Mouse (Mus musculus) CD8-positive naive resting alpha-beta T cell, adult 2 months (primary cell): ENCODE measurements around the gene Mpp2.
A peak's percentile ranks its signal among the peaks of the same experiment; 100 is the strongest.

Source experiments
- DNase-seq, 2 experiments: peaks; one replicate each; pipeline ENCODE4 v3.0.0; 2022; ENCODE audit warnings: low read depth in 2 of 2, low spot score in 2 of 2

Gene Mpp2

GRCm38 (mm10) chr11:102073722-102074121 lies 14.6 kb downstream of the Mpp2 start:
- DNase-seq, result no peak

- no peak for DNase-seq
Observed at GRCm38 (mm10) chr11:102072729-102073128, 15.6 kb downstream of the Mpp2 start.

GRCm38 (mm10) chr11:102070426-102070825 lies 17.9 kb downstream of the Mpp2 start:
- DNase-seq, result no peak

GRCm38 (mm10) chr11:102069633-102070032 lies 18.7 kb downstream of the Mpp2 start:
- DNase-seq, result no peak

- no peak for DNase-seq
Observed at GRCm38 (mm10) chr11:102068969-102069368, 19.3 kb downstream of the Mpp2 start.

GRCm38 (mm10) chr11:102063076-102063475 lies 25.2 kb downstream of the Mpp2 start:
- DNase-seq, result no peak

GRCm38 (mm10) chr11:102061941-102062473 lies 26.3 kb downstream of the Mpp2 start:
- no peak for DNase-seq

GRCm38 (mm10) chr11:102061236-102061940 lies 26.9 kb downstream of the Mpp2 start:
- DNase-seq, result peak; percentile 26 to 46

GRCm38 (mm10) chr11:102053847-102054246 lies 34.5 kb downstream of the Mpp2 start:
- DNase-seq, result peak in 1 of 2 experiments; percentile 9

GRCm38 (mm10) chr11:102053183-102053582 lies 35.1 kb downstream of the Mpp2 start:
- DNase-seq, result no peak

GRCm38 (mm10) chr11:102052697-102053096 lies 35.6 kb downstream of the Mpp2 start:
- DNase-seq, result no peak

- no peak for DNase-seq
Observed at GRCm38 (mm10) chr11:102051954-102052353, 36.4 kb downstream of the Mpp2 start.

- no peak for DNase-seq
Observed at GRCm38 (mm10) chr11:102051541-102051940, 36.8 kb downstream of the Mpp2 start.

- DNase-seq, result no peak
Observed at GRCm38 (mm10) chr11:102049875-102050482, 38.3 kb downstream of the Mpp2 start.

- DNase-seq, result no peak
Observed at GRCm38 (mm10) chr11:102046607-102047006, 41.7 kb downstream of the Mpp2 start.

GRCm38 (mm10) chr11:102044691-102045212 lies 43.6 kb downstream of the Mpp2 start:
- no peak for DNase-seq

- DNase-seq, result no peak
Observed at GRCm38 (mm10) chr11:102043381-102043780, 44.9 kb downstream of the Mpp2 start.

- DNase-seq, result no peak
Observed at GRCm38 (mm10) chr11:102042971-102043370, 45.3 kb downstream of the Mpp2 start.

- DNase-seq, result no peak
Observed at GRCm38 (mm10) chr11:102041350-102041949, 46.9 kb downstream of the Mpp2 start, which contains the start of gene Cd300lg. TSS of gene Cd300lg (plus strand) at chr11:102041509.

- no peak for DNase-seq
Observed at GRCm38 (mm10) chr11:102040646-102041045, 47.7 kb downstream of the Mpp2 start.

- peak; percentile 18 to 40 for DNase-seq
Observed at GRCm38 (mm10) chr11:102040138-102040524, 48.2 kb downstream of the Mpp2 start.
